Mouse (Mus musculus) spleen, adult 2 months (tissue): ENCODE results near the gene Cdh13.

Experiments used
- CTCF ChIP-seq: fragments of 200-500 bp; IDR thresholded peaks from 2 replicates; pipeline ENCODE4 v1.5.1; 2011; ENCODE audit warnings: mild to moderate bottlenecking, inconsistent platforms; ENCODE audit not compliant: insufficient read depth, insufficient read length, insufficient replicate concordance; ENCODE audit errors: extremely low read depth
- POLR2A ChIP-seq: fragments of 200-500 bp; IDR thresholded peaks from 2 replicates; pipeline ENCODE4 v1.6.1; 2011; ENCODE audit warnings: low read depth, low read length, inconsistent platforms

DNA sequence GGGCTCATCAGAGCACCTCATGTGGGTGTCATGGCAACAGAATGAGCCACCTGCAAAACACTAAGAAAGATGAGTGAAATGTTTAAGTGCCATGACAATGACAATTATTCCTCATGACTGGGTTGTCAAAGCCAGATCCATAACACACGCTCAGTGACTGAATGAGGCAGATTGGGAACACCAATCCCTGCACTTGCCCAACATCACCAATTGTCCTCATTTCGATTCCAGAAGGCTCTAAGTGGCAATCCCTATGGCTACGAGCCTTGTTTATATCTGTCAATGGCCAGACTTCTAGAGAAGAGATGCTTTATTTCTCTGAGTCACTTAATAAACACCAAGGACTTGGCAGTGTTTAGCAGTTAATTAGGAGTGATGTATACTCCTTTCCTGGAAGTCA, 399.9 kb downstream of the Cdh13 start:
- no peak for TF ChIP-seq CTCF
- TF ChIP-seq POLR2A = no peak
